Mouse (Mus musculus): Measurements from ENCODE around the gene Gm10188. TPM values are rescaled to one million over a fixed set of nuclear protein-coding genes. Genes with fewer than 3 reads are reported as not detected.

Gm10188 gene
- not detected in 2 replicates for polyA plus RNA-seq (2012; ENCODE audit: insufficient read depth, insufficient read length, low replicate concordance, missing spikeins)

DNA sequence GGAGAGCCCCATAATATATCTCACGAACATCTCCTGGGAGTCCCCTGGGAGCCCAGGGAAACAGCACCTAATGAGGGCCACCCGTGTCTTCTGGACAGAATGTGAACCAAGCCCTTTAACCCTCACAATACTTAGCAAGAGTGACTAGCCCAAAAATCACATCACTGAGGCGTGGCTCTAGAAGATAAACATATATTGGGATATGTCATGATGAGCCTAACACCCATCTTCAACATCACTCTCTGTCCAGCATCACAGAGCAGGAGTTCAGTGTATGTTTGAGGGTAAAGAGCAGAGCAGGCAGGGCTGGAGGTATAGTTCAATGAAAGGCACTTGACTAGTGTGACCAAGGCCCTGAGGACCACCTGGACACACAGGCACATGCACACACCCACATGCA, at the start of gene Gm10188:
Gene Gm10188 (minus strand): TSS at position 101 of the 400 bp plus-strand sequence.
- 91% methylated on average over 3 of the region's 3 CpGs for WGBS
- TF ChIP-seq POLR2A (IDR thresholded peaks at IDR 0.05; ENCODE audit: insufficient read depth, low read depth, low read length) (no peak), CTCF (IDR thresholded peaks at IDR 0.05; ENCODE audit: insufficient read depth, low read depth, low read length) (no peak)
- Histone ChIP-seq H3K27ac (ENCODE audit: insufficient read depth, low read depth, low read length) (no peak within 1 kb of the TSS), H3K4me1 (ENCODE audit: control insufficient read depth, insufficient read depth, low read length) (peaks cover 7% of the 10 kb centered on the region; the same call in 1 of the 2 replicates), H3K4me3 (ENCODE audit: insufficient read depth, low read depth, low read length) (no peak within 1 kb of the TSS)

DNA sequence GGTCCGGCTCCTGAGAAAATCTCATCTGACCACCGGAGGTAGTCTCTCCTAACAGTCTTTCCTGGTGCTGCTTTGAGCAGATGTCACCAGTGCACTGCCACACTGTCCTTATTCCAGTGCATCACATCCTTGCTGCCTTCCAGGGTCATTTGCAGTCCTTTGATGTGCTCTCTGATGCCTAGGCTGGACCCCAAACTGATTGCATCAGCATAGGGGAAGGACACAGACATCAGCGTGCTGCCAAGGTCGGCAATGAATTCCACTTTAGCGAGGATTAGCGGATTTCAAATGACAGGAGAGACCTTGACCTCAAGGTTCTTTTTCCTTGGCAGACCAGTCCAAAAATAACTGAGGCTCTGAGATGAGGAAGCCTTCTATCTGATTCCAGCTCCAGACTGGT, 47.6 kb upstream of the Gm10188 start:
- no peak overlapping the region for H3K27ac ChIP-seq (ENCODE audit: insufficient read depth, low read depth, low read length)
- H3K4me3 ChIP-seq (ENCODE audit: insufficient read depth, low read depth, low read length): no peak overlapping the region
- 86% methylated on average over 6 of the region's 6 CpGs for WGBS
- TF ChIP-seq CTCF (IDR thresholded peaks at IDR 0.05; ENCODE audit: insufficient read depth, low read depth, low read length) (no peak), POLR2A (IDR thresholded peaks at IDR 0.05; ENCODE audit: insufficient read depth, low read depth, low read length) (no peak)
- H3K4me1 ChIP-seq (ENCODE audit: control insufficient read depth, insufficient read depth, low read length): no peaks in the 10 kb centered on the region

DNA sequence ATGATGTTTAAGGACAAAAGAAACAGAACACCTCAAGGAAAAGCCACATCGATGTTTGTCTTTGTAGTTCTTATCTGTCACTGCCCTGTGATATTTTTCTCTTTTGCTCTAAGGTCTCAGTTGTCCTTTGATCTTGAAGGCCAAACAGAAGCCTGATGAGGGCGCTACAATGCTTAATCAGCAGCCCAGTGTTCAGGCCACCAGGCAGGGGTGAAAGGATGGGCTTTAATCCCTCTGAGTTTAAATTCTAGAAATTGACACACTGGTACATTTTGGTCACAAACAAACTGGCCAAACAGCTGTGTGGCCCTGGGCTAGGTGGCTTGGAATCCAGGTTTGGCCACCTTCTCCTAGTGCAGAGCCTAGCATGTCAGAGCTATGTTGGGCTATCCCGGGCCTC, 47.1 kb upstream of the Gm10188 start:
- Histone ChIP-seq H3K4me1 (ENCODE audit: control insufficient read depth, insufficient read depth, low read length) (no peaks in the 10 kb centered on the region), H3K27ac (ENCODE audit: insufficient read depth, low read depth, low read length) (no peak overlapping the region), H3K4me3 (ENCODE audit: insufficient read depth, low read depth, low read length) (no peak overlapping the region)
- TF ChIP-seq CTCF (IDR thresholded peaks at IDR 0.05; ENCODE audit: insufficient read depth, low read depth, low read length): no peak
- no peak for TF ChIP-seq POLR2A (IDR thresholded peaks at IDR 0.05; ENCODE audit: insufficient read depth, low read depth, low read length)
- WGBS: 93% methylated on average over 3 of the region's 3 CpGs

DNA sequence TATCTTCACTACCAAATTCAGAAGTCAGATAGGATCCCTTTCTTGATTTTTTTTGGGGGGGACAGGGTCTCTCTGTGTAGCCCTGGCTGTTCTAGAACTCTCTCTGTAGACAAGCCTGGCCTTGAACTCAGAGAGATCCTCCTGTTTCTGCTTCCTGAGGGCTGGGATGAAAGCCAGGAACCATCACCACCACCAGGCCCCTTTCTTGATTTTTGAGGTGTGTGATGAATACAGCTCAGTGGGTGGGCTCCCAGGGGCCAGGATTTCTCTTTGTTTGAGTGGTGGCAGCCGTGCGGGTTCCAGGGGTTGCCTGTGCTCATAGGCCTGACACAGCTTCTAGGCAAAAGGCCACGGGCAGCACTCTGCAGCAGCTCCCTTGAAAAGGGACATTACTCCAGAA, 41.7 kb upstream of the Gm10188 start:
- TF ChIP-seq CTCF (IDR thresholded peaks at IDR 0.05; ENCODE audit: insufficient read depth, low read depth, low read length): no peak
- no peak for TF ChIP-seq POLR2A (IDR thresholded peaks at IDR 0.05; ENCODE audit: insufficient read depth, low read depth, low read length)
- Histone ChIP-seq H3K4me1 (ENCODE audit: control insufficient read depth, insufficient read depth, low read length) (peaks cover 15% of the 10 kb centered on the region), H3K4me3 (ENCODE audit: insufficient read depth, low read depth, low read length) (no peak overlapping the region), H3K27ac (ENCODE audit: insufficient read depth, low read depth, low read length) (no peak overlapping the region)
- 78% methylated on average over 3 of the region's 3 CpGs for WGBS

DNA sequence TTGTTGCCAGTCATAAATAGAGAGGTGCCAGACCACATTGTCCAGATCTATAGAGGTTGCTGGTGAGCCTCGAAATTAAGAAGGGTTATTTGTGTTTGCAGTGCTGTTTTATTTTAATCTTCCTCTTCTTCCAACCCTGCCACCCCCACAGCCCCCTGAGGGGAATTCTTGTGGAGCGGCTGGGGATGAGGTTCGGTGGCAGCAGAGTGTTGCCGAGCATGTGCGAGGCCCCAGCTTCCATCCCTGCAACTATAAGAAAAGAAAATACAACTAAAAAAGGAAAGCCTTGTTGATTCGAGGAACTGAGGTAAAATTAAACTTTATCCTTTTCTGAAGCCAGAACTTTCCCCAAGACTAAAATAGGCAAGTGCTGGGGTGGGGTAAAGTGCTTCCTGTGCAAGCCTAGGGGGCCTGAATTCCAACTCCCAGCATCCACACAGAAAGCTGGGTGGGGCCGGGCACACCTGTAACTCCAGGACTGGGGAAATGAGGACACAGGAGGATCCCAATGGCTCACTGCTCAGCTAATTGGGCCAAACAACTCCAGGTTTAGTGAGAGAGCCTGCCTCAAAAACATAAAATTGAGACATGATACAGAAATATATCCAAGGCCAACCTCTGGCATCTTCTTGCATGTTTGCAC, 39.0 kb upstream of the Gm10188 start:
- 32% methylated on average over 7 of the region's 7 CpGs for WGBS
- H3K4me1 ChIP-seq (ENCODE audit: control insufficient read depth, insufficient read depth, low read length): peaks cover 15% of the 10 kb centered on the region
- no peak overlapping the region for H3K27ac ChIP-seq (ENCODE audit: insufficient read depth, low read depth, low read length)
- TF ChIP-seq POLR2A (IDR thresholded peaks at IDR 0.05; ENCODE audit: insufficient read depth, low read depth, low read length) (no peak), CTCF (IDR thresholded peaks at IDR 0.05; ENCODE audit: insufficient read depth, low read depth, low read length) (no peak)
- H3K4me3 ChIP-seq (ENCODE audit: insufficient read depth, low read depth, low read length): no peak overlapping the region

DNA sequence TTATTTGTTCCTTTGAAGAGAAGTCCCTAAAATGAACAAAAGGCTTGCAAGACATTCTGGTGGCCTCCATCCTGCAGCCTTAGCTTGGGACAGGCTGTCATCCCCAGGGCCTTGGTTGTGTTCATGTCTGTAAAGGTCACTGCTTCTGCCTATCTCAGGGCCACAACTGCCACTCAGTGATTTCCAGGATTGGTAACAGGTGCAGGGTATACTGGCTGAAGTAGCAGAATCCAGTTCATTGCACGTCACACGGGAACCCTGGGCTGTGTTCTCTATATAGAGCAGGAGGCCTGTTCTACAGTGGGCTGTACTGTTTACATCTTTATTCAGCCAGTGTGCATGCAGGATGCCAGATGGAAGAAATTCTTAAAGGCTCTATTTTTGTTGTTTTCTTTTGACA, 38.4 kb upstream of the Gm10188 start:
- H3K4me3 ChIP-seq (ENCODE audit: insufficient read depth, low read depth, low read length): no peak overlapping the region
- 0 out of 2 replicates have a peak overlapping the region, but pooled peaks have one; percentile 33 for H3K27ac ChIP-seq (ENCODE audit: insufficient read depth, low read depth, low read length)
- H3K4me1 ChIP-seq (ENCODE audit: control insufficient read depth, insufficient read depth, low read length): peaks cover 15% of the 10 kb centered on the region
- WGBS: 26% methylated on average over 2 of the region's 2 CpGs
- TF ChIP-seq CTCF (IDR thresholded peaks at IDR 0.05; ENCODE audit: insufficient read depth, low read depth, low read length) (no peak), POLR2A (IDR thresholded peaks at IDR 0.05; ENCODE audit: insufficient read depth, low read depth, low read length) (no peak)

DNA sequence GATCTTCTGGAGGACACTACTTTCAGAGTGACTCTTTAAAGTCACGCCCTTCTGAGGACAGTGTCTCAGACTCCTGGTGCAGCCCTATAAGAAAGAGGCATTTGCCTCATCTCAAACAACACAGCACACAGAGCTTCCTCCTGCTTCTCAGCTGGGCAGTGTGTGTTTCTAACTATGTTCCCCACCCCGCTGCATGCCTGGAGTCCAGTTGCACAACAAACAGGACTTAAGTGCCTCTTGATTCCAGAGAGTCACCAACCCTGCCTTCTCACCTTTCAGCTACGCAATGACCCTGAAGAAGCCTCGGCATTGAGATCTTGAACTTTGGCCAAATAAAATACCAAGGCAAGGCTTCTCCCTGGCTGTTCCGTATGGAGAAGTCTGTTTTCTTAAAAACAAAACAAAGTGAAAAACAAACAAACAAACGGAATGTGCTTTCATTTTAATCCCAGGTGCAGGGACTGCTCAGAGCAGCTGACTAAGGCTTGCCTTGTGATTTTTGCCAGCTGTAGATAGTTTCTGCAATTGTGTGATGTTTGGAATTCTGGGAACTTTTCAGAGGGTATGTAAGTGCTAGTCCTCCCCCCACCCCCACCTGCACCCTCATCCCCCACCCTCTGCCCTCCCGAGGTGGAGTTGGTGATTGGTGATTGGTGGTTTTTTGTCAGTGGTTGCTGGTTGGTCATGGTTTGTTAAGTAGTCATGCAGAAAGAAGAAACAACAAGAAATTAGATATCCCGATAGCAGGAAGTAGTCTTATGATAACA, 37.4 kb upstream of the Gm10188 start:
- Histone ChIP-seq H3K27ac (ENCODE audit: insufficient read depth, low read depth, low read length) (no peak overlapping the region), H3K4me1 (ENCODE audit: control insufficient read depth, insufficient read depth, low read length) (peaks cover 15% of the 10 kb centered on the region), H3K4me3 (ENCODE audit: insufficient read depth, low read depth, low read length) (no peak overlapping the region)
- 61% methylated on average over 8 of the region's 8 CpGs for WGBS
- TF ChIP-seq CTCF (IDR thresholded peaks at IDR 0.05; ENCODE audit: insufficient read depth, low read depth, low read length): no peak
- TF ChIP-seq POLR2A (IDR thresholded peaks at IDR 0.05; ENCODE audit: insufficient read depth, low read depth, low read length): no peak

DNA sequence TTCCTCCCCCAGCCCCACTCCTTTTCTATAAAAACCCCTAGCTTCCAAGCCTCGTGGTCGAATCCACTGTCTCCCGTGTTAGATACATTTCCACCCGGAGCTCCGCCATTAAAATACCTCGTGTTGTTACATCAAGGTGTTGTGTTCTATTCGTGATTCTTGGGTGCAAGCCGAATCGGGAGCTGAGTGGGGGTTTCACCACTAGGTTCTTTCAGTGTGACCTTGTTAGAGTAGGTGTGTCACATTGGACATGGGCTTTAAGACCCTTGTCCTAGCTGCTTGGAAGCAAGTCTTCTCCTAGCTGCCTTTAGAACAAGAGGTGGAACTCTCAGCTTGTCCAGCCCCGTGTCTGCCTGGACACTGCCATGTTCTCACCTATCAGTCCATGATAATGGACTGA, 36.4 kb upstream of the Gm10188 start:
- H3K4me1 ChIP-seq (ENCODE audit: control insufficient read depth, insufficient read depth, low read length): peaks cover 15% of the 10 kb centered on the region
- no peak overlapping the region for H3K4me3 ChIP-seq (ENCODE audit: insufficient read depth, low read depth, low read length)
- no peak for TF ChIP-seq CTCF (IDR thresholded peaks at IDR 0.05; ENCODE audit: insufficient read depth, low read depth, low read length)
- no peak for TF ChIP-seq POLR2A (IDR thresholded peaks at IDR 0.05; ENCODE audit: insufficient read depth, low read depth, low read length)
- WGBS: 92% methylated on average over 10 of the region's 10 CpGs
- no peak overlapping the region for H3K27ac ChIP-seq (ENCODE audit: insufficient read depth, low read depth, low read length)

DNA sequence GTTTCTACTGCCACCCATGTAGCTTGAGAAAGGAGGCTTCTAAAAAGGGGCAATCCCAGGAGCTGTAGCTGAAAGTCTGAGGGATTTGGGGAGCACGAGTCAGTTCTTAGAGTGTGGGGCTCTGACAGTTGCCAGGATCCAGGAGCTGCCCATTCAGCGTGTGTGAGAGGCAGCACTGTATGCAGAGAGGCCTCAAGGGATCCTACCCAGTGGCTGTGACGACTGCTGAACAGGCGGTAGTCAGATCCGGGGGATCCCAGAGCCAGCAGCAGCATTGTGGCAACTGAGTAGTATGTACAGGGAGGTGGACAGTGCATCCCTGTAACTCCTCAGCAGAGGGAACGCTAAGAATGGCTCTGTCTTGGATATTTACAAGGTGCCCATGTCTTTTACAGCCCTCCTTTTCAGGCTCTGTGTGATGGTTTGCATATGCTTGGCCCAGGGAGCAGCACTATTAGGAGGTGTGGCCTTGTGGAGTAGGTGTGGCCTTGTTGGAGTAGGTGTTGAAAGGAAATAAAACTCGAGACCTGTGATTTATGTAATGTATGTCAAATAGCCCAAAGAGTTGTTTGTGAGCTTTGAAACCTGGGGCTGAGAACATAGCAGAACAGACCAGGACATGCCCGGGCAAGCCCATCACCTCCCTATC, 35.8 kb upstream of the Gm10188 start:
- no peak overlapping the region for H3K4me3 ChIP-seq (ENCODE audit: insufficient read depth, low read depth, low read length)
- H3K4me1 ChIP-seq (ENCODE audit: control insufficient read depth, insufficient read depth, low read length): peaks cover 15% of the 10 kb centered on the region
- TF ChIP-seq POLR2A (IDR thresholded peaks at IDR 0.05; ENCODE audit: insufficient read depth, low read depth, low read length): no peak
- TF ChIP-seq CTCF (IDR thresholded peaks at IDR 0.05; ENCODE audit: insufficient read depth, low read depth, low read length): no peak
- H3K27ac ChIP-seq (ENCODE audit: insufficient read depth, low read depth, low read length): no peak overlapping the region
- WGBS: 82% methylated on average over 8 of the region's 8 CpGs

All from olfactory bulb, adult 2 months (tissue).